Mouse (Mus musculus) embryonic fibroblast, embryonic 13.5 days (primary cell): ENCODE results near the gene Gm28539.
"Not testable (repeated sequence)": the region's sequence is repeated elsewhere in the genome, so short reads cannot be mapped to it uniquely, and the experiment has no call there.

Experiments used
- CTCF ChIP-seq: IDR thresholded peaks from 2 replicates; pipeline ENCODE4 v1.5.1; 2011; ENCODE audit warnings: mild to moderate bottlenecking, control low read depth, low read length, moderate library complexity, borderline replicate concordance; ENCODE audit not compliant: insufficient read depth
- POLR2A ChIP-seq: IDR thresholded peaks from 2 replicates; pipeline ENCODE4 v1.6.1; 2011; ENCODE audit warnings: low read depth, mild to moderate bottlenecking, control low read depth, low read length, moderate library complexity

- TF ChIP-seq CTCF, POLR2A: not testable (repeated sequence)
These were observed 139.3 kb downstream of the Gm28539 start for GRCm38 (mm10) chr16:18975665-18976064.
